Mouse (Mus musculus): ENCODE data around the gene Senp6. TPM values are rescaled to one million over a fixed set of nuclear protein-coding genes. Genes with fewer than 3 reads are reported as not detected.
"Not testable (repeated sequence)": the region's sequence is repeated elsewhere in the genome, so short reads cannot be mapped to it uniquely, and the experiment has no call there.

The Senp6 gene
- total RNA-seq, 2 experiments from 2014 or later, result 104 to 112 TPM

GRCm38 (mm10) chr9:80071616-80072015 lies 4.9 kb downstream of the Senp6 start:
- intact Hi-C loops (cut with DNase I), result no loop called here
- DNase-seq (ENCODE audit: low spot score in 2 of 2), result no peak

- DNase-seq (ENCODE audit: low spot score in 2 of 2), result no peak
- intact Hi-C loops (cut with DNase I), result no loop called here
These were observed 7.4 kb downstream of the Senp6 start for GRCm38 (mm10) chr9:80074067-80074466.

- intact Hi-C loops (cut with DNase I), result no loop called here
- DNase-seq (ENCODE audit: low spot score in 2 of 2), result no peak
These were observed 8.2 kb downstream of the Senp6 start for GRCm38 (mm10) chr9:80074949-80075348.

- DNase-seq (ENCODE audit: low spot score in 2 of 2), result no peak
- intact Hi-C loops (cut with DNase I), result no loop called here
These were observed 14.2 kb downstream of the Senp6 start for GRCm38 (mm10) chr9:80080941-80081340.

DNA sequence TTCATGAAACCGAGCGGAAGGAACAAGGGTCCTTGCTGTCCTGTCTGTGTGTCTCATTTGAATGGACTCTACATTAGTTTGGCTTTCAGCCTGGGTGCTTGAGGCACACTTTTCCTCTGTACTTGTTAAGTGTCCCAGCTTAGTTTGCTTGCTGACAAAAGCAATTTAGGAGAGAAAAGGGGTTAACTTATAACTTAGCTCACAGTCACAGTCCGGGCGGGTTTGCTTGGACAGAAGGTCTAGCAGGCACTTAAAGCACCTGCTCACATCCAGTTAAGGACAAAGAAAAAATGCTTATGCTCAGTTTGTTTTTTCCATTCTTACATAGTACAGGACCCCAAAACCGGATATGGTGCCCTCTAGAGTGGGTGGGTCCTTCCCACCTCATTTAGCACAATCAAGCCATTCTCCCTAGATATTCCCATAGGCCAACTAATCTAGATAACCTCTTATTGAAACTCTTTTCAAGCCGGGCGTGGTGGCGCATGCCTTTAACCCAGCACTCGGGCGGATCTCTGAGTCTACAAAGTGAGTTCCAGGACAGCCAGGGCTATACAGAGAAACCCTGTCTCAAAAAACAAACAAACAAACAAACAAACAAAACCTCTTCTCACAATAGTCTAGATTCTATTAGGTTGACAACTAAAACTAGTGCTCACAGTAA lies 17.9 kb downstream of the Senp6 start:
- intact Hi-C loops (cut with DNase I), result no loop called here
- DNase-seq (ENCODE audit: low spot score in 2 of 2), result no peak

DNA sequence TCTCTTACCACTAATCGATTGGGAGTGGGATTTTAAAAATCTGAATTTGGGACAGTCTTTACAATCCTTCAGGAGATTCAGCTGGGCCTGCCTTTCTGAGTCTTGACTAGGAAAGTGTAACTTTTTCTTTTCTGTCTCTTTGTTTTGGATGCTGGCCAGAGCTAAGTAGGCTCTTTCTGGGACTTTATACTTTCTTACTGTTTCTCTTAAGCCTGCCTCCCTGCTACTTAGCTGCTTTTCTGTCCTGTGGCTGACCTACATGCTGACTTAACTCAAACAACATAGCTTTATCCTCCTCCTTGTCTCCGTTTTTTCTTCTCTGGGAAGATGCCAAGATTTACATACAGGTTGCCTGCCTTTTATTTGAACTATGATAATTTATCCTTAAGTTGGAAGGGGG lies 19.0 kb downstream of the Senp6 start:
- intact Hi-C loops (cut with DNase I), result no loop called here
- DNase-seq (ENCODE audit: low spot score in 2 of 2), result no peak

DNA sequence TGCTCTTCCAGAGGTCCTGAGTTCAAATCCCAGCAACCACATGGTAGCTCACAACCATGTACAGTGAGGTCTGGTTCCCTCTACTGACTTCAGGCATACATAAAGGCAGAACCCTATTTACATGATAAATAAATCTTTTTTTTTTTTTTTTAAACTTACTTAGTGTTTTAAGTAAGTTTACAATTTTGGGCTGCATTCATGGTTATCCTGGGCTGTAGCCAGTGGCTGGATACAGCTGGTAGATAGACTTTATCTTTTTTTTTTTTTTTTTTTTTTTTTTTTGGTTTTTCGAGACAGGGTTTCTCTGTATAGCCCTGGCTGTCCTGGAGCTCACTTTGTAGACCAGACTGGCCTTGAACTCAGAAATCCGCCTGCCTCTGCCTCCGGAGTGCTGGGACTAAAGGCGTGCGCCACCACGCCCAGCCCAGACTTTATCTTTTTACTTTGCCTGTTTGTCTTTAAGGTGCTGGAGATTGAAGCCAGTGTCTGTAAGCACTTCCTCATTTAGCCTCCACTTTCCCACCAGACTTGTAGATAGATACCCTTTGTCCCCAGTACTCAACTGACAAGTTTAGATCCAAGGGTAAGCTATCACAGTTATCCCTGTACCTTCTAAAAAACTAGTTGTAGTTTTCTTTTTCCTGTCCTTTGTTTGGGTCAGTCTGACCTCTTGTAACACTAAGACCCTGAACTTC lies 19.7 kb downstream of the Senp6 start:
- intact Hi-C loops (cut with DNase I); DNase-seq (ENCODE audit: low spot score in 2 of 2): not testable (repeated sequence)

- DNase-seq (ENCODE audit: low spot score in 2 of 2), result no peak
- intact Hi-C loops (cut with DNase I), result no loop called here
These were observed 22.7 kb downstream of the Senp6 start for GRCm38 (mm10) chr9:80089409-80089808.

DNA sequence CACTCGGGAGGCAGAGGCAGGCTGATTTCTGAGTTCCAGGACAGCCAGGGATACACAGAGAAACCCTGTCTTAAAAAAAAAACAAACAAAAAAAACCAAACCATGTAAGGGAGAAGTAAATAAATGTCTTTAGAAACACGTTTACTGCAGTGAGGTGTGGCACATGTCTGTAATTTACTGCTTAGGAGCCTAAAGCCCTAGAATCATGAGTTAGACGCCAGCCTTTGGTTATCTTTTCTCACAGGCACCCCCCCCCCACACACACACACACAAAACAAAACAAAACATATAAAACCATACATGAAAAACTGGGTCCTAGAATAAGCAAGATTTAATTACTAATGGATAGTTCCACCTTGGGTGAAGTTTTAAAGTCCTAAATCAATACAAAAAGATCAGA lies 29.6 kb downstream of the Senp6 start:
- no peak for DNase-seq (ENCODE audit: low spot score in 2 of 2)
- intact Hi-C loops (cut with DNase I), result no loop called here

DNA sequence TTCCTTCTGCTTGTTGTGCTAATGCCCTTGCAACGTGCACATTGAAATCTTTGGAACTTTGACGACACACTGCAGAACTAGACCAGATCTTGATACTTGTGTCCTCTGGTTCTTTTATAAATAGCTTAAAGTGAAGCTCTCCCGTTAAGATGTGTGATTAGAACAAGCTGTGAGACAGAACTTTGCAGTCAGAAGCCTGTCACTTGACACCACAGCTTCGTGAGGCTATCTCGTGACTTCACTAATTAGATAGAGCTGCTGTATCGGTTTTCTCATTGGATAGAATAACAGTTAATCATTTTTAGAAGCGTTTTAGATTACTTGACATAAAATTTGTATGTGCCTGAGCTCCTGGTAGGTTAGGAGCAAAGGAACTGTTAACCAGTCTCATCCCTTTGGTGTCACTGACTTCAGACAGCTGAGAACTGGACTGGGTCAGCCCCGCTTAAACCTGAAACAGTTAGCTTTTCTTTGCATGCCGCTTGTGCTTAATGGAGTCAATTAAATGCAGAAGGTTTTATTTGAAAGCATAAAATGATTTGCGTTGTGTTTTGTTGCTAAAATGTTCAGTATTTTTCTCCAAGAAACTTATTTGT lies 79.4 kb downstream of the Senp6 start:
- intact Hi-C loops (cut with DNase I), result no loop called here
- no peak for DNase-seq (ENCODE audit: low spot score in 2 of 2)

- intact Hi-C loops (cut with DNase I), result no loop called here
- DNase-seq (ENCODE audit: low spot score in 2 of 2), result no peak
These were observed 82.9 kb downstream of the Senp6 start for GRCm38 (mm10) chr9:80149594-80149993.

DNA sequence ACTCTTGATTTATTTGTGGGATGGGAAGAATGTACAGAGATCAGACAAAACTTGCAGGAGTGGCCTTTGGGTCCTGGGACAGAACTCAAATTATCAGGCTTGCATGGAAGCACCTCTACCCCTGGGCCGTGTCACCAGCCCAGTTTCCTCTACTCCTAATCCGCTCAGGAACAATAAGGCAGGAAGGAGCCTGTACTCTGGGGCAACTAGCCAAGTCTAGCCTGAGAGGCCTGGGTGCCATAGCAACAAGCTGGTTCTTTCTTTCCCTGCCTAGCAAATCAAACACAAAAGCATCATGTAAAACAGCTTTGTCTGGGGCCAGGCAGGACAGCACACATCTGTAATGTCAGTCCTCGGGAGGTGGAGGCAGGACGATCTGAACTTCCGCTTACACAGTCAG lies 88.6 kb downstream of the Senp6 start:
- intact Hi-C loops (cut with DNase I), result no loop called here
- peak; percentile 66 to 73 for DNase-seq (ENCODE audit: low spot score in 2 of 2)

DNA sequence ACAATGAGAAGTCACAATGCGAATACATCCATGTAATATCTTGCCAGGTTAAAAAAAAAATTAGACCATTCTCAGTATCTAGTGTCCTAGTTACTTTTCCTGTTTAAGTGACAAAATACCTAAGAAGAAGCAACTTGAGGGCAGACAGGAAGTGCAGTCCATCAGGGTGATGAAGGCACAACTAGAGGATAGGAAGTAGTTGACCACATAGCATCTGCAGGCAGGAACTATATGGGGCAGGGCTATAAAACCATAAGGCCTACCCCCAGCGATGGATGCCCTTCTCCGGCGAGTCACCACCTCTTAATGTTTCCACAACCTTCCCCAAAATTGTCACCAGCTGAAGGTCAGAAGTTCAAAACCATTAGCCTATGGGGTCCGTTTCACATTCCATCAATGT lies 90.1 kb downstream of the Senp6 start:
- DNase-seq (ENCODE audit: low spot score in 2 of 2), result no peak

DNA sequence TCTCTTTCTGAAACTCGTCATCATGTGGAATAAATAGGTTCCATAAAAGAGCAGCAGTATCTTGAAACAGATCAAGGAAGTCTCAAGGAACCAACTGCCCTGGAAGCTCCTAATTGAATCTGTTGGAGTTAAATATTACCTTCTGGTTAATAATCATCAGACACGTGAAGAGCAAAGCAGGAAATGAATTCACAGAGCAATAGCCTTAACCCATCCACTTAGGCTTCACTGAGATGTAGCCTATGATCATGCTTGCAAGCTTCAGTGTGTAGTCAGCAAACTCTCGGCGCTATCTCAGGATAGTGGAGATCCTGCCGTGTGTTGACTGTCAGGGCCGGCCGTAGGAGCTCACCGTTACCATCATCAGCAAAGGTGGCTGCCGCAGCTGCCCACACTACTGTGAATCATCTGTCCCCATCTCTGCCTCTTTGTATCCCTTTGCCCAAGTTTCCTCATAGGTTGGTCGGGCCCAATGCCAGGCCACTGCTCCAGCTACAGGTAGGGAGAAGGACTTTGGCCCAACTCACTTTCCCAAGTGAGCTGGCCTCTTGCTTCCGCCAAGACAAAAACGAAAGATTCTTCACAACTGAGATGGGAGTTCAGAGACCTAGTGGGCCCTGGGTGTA lies 91.2 kb downstream of the Senp6 start:
- DNase-seq (ENCODE audit: low spot score in 2 of 2), result no peak
- intact Hi-C loops (cut with DNase I), result no loop called here

More for the DNA sequence above, 90.1 kb downstream of the Senp6 start:
- intact Hi-C loops (cut with DNase I), result no loop called here

DNA sequence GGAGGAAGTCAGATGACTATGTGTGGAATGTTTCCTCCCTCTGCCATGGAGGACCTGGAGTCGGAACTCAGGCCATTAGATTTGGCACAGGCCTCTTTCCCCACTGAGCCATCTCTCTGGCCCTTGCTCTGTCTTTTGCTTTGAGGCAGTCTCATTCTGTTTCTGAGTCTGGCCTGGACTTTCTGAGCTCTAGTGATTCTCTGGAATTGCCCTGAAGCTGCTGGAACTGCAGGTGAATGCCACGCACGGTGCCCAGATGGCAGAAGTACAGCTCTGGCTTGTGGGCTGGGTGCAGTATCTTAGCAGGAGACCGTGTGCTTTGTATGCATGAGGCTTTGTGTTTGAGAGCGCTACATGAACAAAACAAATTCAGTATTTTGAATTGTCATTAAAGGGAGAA lies 92.2 kb downstream of the Senp6 start:
- DNase-seq (ENCODE audit: low spot score in 2 of 2), result peak in 1 of 2 experiments; percentile 23
- intact Hi-C loops (cut with DNase I), result no loop called here

GRCm38 (mm10) chr9:80161451-80161850 lies 94.7 kb downstream of the Senp6 start:
- no peak for DNase-seq (ENCODE audit: low spot score in 2 of 2)
- intact Hi-C loops (cut with DNase I), result no loop called here

GRCm38 (mm10) chr9:80163126-80163723 lies 96.5 kb downstream of the Senp6 start:
- intact Hi-C loops (cut with DNase I), result no loop called here
- DNase-seq (ENCODE audit: low spot score in 2 of 2), result no peak

DNA sequence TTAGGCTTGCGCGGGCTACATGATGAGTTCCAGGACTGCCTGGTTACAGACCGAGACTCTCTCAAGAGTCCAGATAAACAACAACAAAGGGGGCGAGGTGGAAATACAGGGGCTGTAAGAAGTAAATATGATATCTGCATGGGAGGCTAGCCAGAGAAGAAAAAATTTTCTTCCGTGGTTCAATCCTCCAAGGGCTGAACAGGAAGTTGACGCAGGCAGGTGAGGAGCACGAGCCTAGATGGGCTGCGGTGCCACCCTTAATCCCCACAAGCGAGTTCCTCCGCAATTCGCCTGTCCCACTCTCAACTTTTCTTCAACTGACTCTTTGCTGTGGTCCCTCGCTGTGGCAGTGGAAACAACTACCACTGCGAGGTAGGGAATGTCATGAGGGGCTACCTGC lies 97.5 kb downstream of the Senp6 start:
- peak in 1 of 2 experiments; percentile 27 for DNase-seq (ENCODE audit: low spot score in 2 of 2)
- intact Hi-C loops (cut with DNase I), result no loop called here

- DNase-seq (ENCODE audit: low spot score in 2 of 2), result peak; percentile 91 to 95
- intact Hi-C loops (cut with DNase I), result loop anchor here (5.0 kb wide), 1 partner anchor 37 kb away; no protein-coding TSS in a partner anchor
These were observed 98.1 kb downstream of the Senp6 start, which contains the start of gene Myo6 for GRCm38 (mm10) chr9:80164611-80165474. TSS of gene Myo6 (plus strand) at chr9:80165031.

Data from left cerebral cortex, postnatal 25 days (tissue).